Mouse (Mus musculus) megakaryocyte, adult 5-6 weeks (primary cell): ENCODE data around the gene Coro6. TPM values are rescaled to one million over a fixed set of nuclear protein-coding genes. Genes with fewer than 3 reads are reported as not detected.

Experiments used
- ATAC-seq: 2 replicates; pipeline ENCODE4 v1.8.0; 2016; ENCODE audit warnings: mild to moderate bottlenecking, inconsistent platforms; ENCODE audit not compliant: poor library complexity, severe bottlenecking
- total RNA-seq, 2 experiments: library from RNA; stranded (forward) in 1 of 2; stranded (reverse) in 1 of 2; fragments of 153-499, 151-499 nt in 1 of 2; fragments of 221-1000, 200-1000 nt in 1 of 2; gene quantifications; 2 replicates each; pipeline versions ENCODE4 v1.2.3 to v1.2.4; 2015 to 2017

Coro6 gene
- total RNA-seq, 2 experiments from 2014 or later: 0.09 TPM; not detected in 1

DNA sequence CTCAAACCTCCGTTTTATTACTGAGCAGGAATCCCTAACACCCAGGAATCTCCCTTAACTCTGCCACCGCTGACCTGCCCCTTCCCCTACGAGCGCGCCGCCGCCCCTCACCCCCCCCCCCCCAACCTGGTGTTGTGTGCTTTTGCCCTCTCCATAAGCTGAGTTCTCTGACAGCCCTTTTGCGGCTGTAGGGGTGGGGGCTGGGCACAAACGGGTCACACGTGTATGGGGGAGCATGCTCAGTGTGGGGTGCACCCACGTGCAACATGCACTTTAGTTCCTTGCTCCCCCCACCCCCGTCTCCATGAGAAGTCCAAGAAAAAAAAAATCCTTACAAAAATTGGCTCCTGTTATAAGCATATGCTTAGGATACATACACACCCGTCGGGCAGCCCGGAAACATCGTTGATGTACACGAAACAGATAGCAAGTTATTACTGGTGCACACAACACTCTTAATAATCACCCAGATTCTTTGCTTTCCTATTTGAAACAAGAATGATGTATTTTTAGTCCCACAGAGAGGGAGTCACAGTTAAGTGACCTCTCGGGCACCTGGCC is 30.2 kb downstream of the Coro6 start:
- ATAC-seq: no peak

DNA sequence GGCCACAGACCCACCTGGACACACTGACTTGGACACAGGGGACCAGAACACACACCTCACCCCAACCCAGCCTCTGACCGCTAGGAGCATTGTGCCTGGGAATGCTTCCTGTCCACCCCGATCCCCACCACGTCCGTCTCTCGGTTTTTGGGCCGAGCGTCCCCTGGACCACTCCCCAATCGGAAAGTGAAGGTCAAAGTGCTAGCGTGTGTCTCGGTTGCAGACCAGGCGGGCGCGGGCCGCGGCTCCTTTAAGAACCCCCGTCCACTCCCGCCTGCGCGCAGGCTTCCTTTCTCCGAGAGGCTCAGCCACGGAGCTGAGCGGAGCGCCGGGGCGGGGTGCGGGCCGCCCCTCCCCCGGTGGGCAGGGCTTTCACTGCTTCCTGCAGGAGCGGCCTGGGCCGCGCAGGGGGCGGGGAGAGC is 30.7 kb downstream of the Coro6 start:
- ATAC-seq: peak; percentile 86

DNA sequence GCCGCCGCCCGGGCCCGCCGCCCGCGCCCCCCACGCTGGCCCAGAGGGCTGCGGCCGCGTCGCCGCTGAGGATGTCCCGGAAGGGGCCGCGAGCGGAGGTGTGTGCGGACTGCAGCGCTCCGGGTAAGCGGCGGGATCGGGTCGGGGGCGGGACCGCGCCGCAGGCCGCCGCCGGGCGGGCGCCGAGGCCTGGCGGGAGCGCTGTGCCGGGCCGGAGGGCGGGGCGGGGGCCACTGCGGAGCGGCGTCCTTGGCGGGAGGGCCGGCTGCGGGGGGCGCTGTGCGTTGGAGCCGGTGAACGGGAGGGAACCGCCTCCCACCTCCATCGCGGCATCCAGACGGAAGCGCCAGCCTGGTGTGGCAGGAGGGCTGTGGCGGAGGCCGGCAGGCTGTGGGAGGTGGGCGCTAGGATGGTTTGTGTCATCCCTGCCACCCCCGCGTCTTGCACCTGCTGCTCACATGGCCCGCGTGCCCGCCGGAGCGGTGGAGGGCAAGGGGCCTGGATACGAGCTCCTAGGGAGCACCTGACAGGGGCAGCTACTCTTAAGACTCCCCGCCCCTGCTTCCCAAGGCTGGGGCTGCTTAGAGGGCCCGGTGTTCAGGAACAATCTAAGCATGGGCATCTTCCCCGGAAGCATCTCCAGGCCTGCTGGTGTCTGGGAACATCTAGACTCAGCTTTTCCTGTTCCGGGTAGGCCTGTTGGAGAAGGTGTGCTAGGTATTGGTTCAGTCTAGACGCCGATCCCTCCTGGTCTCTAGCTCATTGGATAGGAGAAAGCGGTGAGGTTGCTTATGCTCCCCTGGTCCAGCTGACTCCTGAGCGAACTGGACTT is 31.5 kb downstream of the Coro6 start, which contains the start of gene Git1:
Gene Git1 (plus strand): TSS at position 51 of the 832 bp plus-strand sequence.
- ATAC-seq: no peak

DNA sequence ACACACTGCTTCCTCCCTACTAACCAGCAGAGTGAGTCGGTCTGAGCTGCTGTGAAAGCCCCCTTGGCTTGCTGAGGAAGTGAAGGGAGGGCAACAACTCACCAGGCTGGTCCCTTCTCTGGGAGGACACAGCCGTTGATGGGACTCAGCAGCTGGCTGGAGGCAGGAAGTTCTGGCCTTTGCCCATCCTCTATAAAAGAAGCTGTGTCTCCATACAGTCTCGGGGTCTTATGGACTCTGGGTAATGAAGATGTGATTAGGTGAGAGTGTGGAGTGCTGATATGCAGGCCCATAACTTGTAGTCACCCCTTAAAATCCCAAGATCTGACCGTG is 32.1 kb downstream of the Coro6 start:
- ATAC-seq: no peak

DNA sequence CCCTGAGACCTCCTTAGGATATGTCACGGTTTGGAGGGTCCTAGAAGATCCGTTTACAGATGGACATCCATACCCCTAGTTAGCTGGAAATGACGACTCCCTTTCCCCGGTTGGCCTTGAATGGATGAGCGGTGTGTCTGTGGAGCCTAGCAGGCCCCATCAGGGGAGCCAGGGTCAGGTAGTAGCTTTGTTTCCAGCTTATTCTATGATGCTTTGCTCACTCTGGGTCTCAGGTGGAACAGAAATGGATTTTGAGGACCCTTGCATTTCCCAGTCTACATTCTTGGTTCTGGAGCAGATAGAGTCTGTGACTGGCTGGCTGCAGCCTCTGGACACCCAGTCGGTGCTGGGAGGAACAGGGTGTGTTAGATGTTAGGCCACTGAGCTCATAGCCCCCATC is 32.6 kb downstream of the Coro6 start:
- ATAC-seq: no peak

DNA sequence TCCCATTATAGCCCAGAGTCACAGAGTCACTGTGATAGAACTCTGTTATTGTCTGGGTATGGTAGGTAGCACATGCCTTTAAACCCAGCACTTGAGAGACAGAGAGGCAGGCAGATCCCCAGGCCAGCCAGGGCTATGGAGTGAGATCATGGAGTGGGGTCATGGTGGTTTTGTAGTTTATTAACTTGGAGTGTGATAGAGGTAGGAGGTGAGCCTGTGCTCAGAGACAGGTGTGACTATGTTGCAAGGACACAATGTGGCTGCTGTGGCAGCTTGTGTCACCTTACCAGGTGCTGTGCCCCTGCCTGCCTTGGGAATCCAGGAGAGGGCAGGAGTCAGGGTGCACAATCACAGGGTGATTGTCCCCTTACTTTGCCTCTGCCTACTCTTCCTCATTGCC is 33.3 kb downstream of the Coro6 start:
- ATAC-seq: no peak

DNA sequence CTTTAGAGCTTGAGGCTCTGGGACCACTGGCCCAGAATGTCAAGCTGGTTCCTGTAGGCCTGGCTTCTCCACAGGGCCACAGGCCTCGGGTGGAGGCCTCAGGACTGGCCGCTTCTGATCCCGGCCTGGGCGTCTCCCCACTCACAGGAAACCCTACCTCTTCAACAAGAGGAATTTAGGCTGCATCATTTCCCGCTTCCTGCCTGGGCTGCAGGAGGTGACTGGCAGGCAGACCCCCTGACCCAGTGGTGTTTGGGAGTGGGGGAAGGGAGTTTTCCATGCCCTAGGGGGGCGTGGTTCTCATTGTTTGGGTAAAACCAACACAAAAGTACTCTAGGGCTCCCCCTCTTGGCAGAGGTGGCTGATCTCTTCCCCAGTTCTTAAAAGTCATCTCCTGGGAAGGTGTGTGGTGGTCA is 35.1 kb downstream of the Coro6 start:
- no peak for ATAC-seq

DNA sequence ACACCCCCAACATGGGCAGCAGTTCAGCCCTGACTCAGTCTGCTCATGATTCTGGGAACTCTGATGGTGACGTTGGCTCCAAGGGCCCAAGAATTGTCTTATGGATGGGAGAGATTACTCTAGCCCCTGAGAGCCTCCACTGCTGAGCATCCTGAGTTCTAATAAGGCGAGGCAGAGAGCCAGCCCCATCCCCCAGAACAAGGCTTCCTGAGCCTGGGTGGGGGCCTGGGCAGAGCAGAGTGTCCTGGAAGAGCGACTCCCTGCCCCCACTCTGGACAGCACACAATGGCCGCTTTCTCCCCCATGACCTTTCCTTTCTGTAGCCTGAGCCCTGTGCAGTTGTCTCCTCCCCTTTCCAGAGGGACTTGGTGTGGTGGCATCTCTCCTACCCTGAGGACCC is 35.6 kb downstream of the Coro6 start:
- no peak for ATAC-seq

DNA sequence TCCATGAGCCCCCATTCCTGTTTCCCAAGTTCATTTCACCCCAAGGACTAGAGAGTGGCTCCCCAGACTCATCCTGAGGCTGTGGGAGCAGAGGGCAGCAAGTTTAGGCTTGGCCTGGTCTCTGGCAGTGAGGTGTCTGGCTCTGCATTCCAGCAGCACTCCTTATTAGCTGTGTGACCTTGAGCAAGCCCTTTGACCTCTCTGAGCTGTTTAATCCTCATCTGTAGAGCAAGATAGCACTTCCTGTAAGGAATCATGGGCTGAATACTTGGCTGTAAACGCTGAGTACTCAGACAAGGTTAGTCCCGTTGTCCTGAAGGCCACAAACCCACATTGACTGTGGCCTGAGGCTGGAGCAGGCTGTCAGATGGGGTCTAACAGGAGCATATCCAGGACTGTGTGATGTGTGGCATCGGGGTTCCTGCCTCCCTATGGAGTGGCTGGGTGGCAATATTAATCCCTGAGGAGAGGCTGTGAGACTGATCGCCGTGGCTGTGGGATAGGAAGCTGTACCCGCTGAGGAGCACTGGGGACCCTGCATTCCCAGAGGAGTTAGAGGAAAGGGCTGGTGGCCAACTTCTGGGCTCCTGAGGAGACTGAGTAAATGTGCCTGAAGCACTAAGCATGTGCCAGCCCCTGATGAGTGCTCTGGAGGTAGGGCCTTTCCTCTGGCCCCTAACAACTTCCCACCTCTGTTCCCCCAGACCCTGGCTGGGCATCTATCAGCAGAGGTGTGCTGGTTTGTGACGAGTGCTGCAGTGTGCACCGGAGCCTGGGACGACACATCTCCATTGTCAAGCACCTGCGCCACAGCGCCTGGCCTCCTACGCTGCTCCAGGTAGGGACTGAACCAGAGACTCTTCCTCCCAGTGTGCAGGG is 36.3 kb downstream of the Coro6 start:
- ATAC-seq: no peak

DNA sequence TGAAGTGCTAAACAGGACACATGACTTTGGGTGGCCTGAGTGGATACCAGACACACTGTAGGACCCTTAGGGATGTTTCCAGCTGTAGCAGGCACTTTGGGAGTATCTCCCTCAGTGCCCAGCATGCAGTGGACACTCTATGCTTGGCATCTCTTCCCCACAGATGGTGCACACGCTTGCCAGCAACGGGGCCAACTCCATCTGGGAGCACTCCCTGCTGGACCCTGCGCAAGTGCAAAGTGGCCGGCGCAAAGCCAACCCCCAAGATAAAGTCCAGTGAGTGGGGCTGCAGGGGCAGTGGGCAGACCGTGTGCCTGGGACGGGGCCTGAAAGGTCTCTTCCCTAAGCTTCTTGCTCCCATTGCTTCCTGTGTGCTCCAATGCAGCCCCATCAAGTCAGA is 37.1 kb downstream of the Coro6 start:
- ATAC-seq: no peak

DNA sequence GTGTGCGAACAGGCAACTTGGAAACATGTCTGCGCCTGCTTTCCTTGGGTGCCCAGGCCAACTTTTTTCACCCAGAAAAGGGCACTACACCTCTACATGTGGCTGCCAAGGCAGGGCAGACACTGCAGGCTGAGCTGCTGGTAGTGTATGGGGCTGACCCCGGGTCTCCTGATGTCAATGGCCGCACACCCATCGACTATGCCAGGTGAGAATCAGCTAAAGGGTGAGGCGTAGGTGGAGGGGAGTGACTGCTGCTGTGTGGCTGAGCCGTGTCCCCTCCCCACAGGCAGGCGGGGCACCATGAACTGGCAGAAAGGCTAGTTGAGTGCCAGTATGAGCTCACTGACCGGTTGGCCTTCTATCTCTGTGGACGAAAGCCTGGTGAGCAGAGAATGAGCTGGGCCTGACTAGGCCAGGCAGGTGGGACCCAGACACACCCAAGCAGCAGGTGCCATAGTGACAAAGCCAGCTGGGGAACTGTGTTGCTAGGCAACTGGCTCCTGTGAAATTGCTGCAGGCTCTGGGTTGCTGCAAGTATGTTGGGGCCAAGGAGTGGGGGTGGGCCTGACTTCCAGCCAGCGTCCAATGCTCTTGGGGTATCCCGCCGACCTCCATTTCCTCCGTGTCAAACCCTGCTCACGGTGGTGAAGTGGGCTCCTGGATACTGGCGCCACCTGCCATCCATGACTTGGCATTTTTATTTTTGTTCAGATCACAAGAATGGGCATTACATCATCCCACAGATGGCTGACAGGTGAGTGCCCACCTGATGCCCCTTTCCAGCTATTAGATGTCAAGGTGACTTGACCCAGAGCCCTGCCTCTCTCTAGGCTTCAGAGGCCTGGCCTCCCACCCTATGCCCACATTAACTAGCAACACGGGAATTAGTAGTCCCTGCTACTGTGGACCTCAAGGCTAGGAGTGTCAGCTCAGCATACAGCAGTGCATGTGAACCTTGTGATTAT is 38.4 kb downstream of the Coro6 start:
- ATAC-seq: no peak

DNA sequence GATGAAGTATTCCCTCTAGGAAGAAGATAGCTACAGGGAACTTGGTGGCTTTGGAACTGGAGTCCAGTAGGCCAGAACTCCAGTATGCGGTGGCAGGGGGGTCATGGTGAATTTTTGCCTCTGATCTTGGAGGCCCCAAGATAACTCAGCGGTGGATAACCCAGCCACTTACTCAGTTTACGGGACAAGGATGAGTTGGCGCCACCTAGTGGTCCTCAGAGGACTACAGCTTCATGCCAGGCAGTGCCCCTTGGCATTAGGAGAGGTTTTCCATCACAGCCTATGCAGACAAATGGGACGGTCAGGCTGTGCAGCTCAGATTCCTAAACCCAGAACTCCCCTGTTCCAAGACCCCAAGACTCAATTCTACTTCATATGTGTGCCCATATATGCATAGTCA is 39.2 kb downstream of the Coro6 start:
- ATAC-seq: peak; percentile 77

DNA sequence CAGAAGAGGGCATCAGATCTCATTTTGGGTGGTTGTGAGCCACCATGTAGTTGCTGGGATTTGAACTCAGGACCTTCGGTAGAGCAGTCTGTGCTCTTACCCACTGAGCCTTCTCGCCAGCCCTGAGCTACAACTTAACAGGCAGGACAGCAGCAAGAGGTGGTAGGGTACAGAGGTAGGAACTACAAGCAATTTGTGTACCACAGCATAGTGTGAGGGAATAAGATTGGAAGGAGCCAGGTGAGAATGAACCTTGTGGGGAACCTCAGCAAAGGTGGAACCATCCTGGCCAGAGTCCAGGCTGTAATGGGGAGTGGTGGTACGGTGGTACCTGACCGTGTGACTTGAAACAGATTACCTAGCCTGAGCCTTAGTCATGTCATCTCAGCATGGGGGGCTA is 39.8 kb downstream of the Coro6 start:
- no peak for ATAC-seq

DNA sequence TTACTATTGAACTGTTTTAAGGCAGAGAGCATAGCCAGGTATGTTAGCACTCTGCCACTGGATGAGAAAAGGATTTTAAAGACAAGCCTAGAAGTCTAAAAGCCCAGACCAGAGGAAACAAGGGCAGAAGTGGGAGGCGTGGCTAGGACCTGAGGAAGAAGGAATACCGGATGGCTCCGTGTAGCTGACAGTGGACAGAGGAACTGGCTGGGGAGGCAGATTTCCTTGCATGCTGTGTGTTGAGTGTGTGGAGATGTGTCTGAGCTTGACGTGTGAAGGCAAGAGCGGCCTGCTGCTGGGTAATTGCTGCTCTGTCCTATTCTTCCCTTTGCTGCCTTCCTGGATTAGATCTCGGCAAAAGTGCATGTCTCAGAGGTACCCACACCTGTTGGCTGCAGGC is 40.3 kb downstream of the Coro6 start:
- ATAC-seq: no peak

DNA sequence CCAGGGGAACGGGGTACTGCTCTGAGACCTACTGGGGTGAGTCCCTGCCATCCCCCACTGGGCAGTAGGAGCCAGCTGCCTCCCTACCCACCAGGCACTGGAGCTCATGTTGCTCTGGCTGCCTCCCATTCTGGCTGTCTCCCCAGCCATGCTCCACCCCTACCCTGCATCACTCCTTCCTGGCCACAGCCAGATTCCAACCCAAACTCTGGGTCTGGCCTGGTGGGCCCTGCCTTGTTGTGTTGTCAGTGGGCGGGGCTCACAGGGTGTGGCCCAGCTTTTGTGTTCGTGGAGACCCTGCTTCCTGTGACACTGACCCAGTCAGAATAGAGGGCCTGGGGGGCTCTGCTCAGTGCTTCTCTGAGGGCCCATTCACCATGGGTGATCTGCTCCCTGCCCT is 41.3 kb downstream of the Coro6 start:
- no peak for ATAC-seq

DNA sequence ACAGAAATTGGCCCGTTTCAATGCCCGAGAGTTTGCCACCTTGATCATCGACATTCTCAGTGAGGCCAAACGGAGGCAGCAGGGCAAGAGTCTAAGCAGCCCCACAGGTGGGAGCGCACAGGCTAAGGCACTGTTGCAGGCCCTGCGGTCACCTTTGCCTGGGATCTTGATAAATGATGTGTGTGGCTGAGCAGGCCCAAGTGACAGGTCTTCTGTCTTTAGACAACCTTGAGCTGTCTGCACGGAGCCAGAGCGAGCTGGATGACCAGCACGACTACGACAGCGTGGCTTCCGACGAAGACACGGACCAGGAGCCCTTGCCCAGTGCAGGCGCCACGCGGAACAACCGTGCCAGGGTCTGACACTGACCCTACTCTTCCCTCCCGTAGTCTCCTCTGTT is 42.2 kb downstream of the Coro6 start:
- ATAC-seq: no peak

DNA sequence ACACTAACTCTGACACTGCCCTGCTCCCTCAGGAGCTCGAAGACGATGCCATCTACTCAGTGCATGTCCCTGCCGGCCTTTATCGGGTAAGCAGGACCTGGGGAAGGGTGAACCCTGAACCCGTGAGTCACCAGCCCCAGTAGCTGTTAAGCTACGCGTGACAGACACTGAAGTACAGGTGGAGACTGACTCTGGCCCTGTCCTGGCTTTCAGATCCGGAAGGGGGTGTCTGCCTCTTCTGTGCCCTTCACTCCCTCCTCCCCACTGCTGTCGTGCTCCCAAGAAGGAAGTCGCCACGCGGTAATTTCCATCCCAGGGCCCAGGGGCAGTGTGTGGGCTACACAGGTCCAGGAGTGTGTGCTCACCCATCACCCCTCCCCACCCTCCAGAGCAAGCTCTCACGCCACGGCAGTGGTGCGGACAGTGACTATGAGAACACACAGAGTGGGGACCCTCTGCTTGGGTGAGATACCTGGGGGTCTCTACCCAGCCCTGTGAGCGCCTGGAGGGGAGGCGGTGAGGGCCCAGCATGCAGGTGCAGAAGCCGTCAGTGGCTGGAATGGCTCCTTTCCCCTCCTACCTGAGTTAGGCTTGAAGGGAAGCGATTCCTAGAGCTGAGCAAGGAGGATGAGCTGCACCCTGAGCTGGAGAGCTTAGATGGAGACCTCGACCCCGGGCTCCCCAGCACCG is 43.2 kb downstream of the Coro6 start:
- ATAC-seq: no peak

DNA sequence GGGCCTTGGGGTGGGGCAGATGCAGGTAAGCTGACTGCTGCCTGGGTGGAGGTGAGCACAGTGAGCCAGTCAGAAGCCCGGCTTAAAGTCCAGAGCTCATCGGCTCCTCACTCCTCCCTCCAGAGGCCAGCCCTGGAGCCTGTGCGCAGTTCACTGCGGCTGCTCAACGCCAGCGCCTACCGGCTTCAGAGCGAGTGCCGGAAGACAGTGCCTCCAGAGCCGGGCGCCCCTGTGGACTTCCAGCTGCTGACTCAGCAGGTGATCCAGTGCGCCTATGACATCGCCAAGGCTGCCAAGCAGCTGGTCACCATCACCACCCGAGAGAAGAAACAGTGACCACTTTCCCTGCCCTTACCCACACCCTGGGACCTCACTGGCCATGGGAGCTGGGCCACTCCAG is 44.1 kb downstream of the Coro6 start:
- ATAC-seq: no peak

DNA sequence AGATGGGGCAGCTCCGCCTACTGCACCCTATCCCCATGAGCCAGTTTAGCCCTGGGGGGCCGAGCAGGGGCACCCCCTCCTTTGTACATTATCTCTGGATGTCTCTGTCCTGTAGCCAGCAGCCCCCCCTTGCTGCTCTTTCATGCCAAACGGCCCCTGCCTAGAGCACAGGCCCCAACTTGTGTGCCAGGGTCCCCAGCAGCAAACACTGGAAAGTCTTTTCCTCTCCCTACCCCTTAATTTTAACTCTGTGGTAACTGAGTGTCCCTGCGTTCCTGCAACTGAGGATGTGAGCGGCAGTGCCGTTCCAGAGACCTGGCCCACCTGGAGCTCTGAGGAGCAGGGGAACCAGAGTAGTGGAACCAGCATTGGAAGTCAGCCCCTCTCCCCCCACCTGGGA is 44.7 kb downstream of the Coro6 start:
- no peak for ATAC-seq

DNA sequence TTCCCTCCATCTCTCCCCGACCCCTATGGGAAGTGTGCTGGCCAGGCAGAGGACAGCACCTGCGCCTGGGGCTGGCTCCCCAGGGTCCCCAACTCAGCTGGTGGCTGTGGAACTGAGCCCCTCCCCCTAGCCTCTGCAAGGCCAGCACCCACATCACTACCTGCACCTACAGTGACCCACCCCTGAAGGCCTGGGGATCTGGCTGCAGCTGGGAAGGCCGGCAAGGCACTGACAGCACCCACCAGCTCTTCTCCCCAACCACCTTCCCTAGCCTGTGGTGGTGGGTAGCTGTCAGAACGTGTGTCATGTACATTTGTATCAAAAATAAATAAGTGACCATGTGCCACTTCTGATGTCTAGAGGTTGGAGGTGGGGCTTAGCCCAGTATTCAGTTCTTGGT is 45.2 kb downstream of the Coro6 start:
- ATAC-seq: no peak
